Mouse (Mus musculus) heart, adult 2 months (tissue): ENCODE measurements around the gene 4931417E11Rik.

Experiments used
- CTCF ChIP-seq: fragments of 200-600 bp; IDR thresholded peaks from 2 replicates; pipeline ENCODE4 v1.8.1; 2022; ENCODE audit warnings: antibody characterized with exemption, mild to moderate bottlenecking, moderate library complexity
- EP300 ChIP-seq: fragments of 200-500 bp; IDR thresholded peaks from 2 replicates; pipeline ENCODE4 v1.6.1; 2011; ENCODE audit warnings: low read depth, low read length, control low read depth; ENCODE audit not compliant: insufficient read depth
- POLR2A ChIP-seq: fragments of 200-500 bp; IDR thresholded peaks from 2 replicates; pipeline ENCODE4 v1.6.1; 2011; ENCODE audit warnings: mild to moderate bottlenecking, low read depth, low read length, control low read depth; ENCODE audit not compliant: insufficient read depth

GRCm38 (mm10) chr6:73427273-73427812, 42.1 kb downstream of the 4931417E11Rik start:
- TF ChIP-seq CTCF (no peak), POLR2A (no peak), EP300 (no peak)
